Mouse (Mus musculus) bone marrow, adult 2 months (tissue): Measurements from ENCODE around the gene Acta1. TPM values are rescaled to one million over a fixed set of nuclear protein-coding genes. Genes with fewer than 3 reads are reported as not detected.

Source experiments
- H3K27ac ChIP-seq: fragments of 200-500 bp; 2 replicates; pipeline ENCODE4 v1.5.1; 2012; ENCODE audit warnings: low read depth, mild to moderate bottlenecking, control low read depth, inconsistent platforms, low read length; ENCODE audit not compliant: control insufficient read depth, poor library complexity, insufficient read depth
- H3K4me1 ChIP-seq: fragments of 200-500 bp; 2 replicates; pipeline ENCODE4 v1.6.1; 2011; ENCODE audit warnings: low read length; ENCODE audit not compliant: control insufficient read depth, insufficient read depth
- H3K4me3 ChIP-seq: fragments of 200-500 bp; replicated peaks from 2 replicates; pipeline ENCODE3; 2011; ENCODE audit warnings: mild to moderate bottlenecking, low read depth, low read length, control low read depth; ENCODE audit not compliant: control insufficient read depth
- CTCF ChIP-seq: fragments of 200-500 bp; IDR thresholded peaks from 2 replicates; pipeline ENCODE4 v1.5.1; 2011; ENCODE audit warnings: low read length, control low read depth; ENCODE audit not compliant: control insufficient read depth, insufficient read depth
- POLR2A ChIP-seq: fragments of 200-500 bp; IDR thresholded peaks from 2 replicates; pipeline ENCODE4 v1.6.1; 2011; ENCODE audit warnings: low read depth, mild to moderate bottlenecking, control low read depth, low read length, borderline replicate concordance; ENCODE audit not compliant: control insufficient read depth
- WGBS: fragments of 180-500 bp; shearing (Covaris S2); methylation state at CpG from one replicate; pipeline ENCODE4 v1.1.7; 2018; 5-methylcytosine and 5-hydroxymethylcytosine counted together
- polyA plus RNA-seq: library from polyadenylated mRNA; stranded (reverse); fragments of >200 nt; gene quantifications from 2 replicates; pipeline ENCODE4 v1.2.4, GENCODE M21; 2011; ENCODE audit warnings: low replicate concordance; ENCODE audit not compliant: missing spikeins, insufficient read depth, insufficient read length

Gene Acta1
- polyA plus RNA-seq, 1 experiment: 54.8 TPM

DNA sequence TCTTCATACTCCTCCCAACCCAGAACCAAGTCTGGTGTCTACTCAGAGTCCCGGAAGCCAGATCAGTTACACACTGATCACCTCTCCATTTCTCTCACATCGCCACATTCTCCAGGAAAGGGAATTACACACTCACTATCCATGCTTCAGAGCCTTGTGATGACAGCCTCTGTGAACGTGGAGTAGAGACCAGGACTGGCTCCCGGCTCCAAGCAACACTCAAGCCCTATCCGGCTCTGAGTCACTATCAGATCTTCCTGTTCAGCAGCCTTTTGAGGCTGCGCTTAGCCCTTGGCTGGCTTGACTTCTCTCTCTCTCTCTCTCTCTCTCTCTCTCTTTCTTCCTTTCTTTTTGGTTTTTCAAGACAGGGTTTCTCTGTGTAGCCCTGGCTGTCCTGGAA is 21.2 kb downstream of the Acta1 start:
- Histone ChIP-seq H3K4me1 (no peaks in the 10 kb centered on the region), H3K4me3 (no peak overlapping the region), H3K27ac (no peak overlapping the region)
- no peak for TF ChIP-seq POLR2A
- 71% methylated on average over 6 of the region's 6 CpGs for WGBS

DNA sequence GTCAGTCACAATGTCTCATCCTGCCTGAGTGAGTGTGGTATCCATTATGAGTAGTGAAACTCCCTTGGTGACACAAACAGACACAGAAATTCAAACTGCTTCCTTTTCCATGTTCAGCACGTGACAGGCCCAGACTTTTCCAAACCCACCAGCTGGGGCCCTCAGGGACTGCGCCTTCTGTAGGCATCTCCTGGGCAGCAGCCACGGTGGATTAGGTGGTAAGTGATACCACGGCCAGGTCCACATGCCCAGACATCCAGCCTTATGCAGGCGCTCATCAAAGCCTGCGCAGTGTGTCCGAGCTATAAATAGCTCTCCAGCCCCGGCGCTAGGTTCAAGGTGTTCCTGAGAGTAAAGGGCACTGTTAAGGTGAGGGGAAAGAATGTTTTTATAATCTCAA is 22.5 kb downstream of the Acta1 start:
- WGBS: 82% methylated on average over 9 of the region's 9 CpGs
- no peak for TF ChIP-seq CTCF
- TF ChIP-seq POLR2A: no peak
- Histone ChIP-seq H3K4me1 (no peaks in the 10 kb centered on the region), H3K27ac (no peak overlapping the region), H3K4me3 (no peak overlapping the region)

DNA sequence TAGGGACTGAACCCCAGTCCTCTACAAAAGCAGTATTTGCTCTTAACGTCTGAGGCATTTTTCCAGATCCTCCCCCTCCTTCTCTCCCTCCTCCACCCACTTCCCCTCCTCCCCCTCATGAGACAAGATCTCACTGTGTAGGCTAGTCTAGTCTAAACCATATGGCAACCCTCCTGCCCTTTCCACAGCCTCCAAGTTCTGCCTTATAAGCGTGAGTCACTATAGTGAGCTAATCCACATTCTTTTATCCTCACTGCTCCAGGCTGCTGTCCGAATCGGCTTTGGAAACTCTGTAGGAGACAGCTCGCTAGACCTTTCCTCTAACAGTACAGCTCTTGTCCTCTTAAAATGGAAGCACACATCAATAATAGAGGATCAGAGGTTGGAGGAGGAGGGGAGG is 27.6 kb downstream of the Acta1 start:
- no peaks in the 10 kb centered on the region for H3K4me1 ChIP-seq
- WGBS: 62% methylated on average over 5 of the region's 5 CpGs
- TF ChIP-seq CTCF (no peak), POLR2A (no peak)

DNA sequence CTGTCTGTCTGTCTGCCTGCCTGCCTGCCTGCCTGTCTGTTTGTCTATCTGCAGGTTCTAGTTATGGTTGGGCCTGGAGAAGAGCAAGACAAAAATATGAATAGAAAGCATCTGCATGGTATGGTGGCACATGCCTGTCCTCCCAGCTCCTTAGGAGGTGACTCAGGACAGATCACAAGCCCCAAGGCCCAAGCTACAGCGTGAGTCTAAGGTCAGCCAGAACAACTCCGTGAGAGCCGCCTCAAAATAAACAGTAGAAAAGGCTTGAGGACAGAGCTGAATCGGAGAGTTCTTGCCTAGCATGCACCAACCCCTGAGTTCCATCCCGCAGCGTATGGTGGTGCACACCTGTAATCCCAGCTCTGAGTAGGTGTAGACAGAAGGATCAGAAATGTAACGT is 28.8 kb downstream of the Acta1 start:
- Histone ChIP-seq H3K27ac (no peak overlapping the region), H3K4me1 (no peaks in the 10 kb centered on the region), H3K4me3 (no peak overlapping the region)
- WGBS: 75% methylated on average over 7 of the region's 7 CpGs
- TF ChIP-seq POLR2A: no peak
- TF ChIP-seq CTCF: no peak

More for the DNA sequence above, 27.6 kb downstream of the Acta1 start:
- Histone ChIP-seq H3K4me3 (no peak overlapping the region), H3K27ac (no peak overlapping the region)

DNA sequence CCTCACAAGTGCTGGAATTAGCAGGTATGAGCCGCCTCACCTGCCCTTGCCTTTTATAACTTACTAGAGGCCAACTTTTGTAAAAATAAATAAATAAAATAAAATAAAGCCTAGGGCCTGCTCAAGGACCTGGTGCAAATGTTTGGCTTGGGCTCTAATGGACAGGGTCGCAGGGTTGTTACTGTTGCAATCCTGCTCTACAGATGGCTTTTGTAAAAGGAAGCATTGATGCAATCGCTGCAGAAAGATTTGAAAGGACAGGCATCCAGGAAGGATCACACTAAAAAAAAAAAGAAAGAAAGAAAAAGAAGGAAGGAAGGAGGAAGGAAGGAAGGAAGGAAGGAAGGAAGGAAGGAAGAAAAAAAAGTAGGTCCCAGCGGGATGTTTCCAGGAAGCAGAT is 34.2 kb downstream of the Acta1 start:
- no peak for TF ChIP-seq CTCF
- TF ChIP-seq POLR2A: no peak
- H3K4me1 ChIP-seq: no peaks in the 10 kb centered on the region; the same call in 1 of the 2 replicates
- H3K4me3 ChIP-seq: no peak overlapping the region
- 53% methylated on average over 4 of the region's 4 CpGs for WGBS
- H3K27ac ChIP-seq: no peak overlapping the region

DNA sequence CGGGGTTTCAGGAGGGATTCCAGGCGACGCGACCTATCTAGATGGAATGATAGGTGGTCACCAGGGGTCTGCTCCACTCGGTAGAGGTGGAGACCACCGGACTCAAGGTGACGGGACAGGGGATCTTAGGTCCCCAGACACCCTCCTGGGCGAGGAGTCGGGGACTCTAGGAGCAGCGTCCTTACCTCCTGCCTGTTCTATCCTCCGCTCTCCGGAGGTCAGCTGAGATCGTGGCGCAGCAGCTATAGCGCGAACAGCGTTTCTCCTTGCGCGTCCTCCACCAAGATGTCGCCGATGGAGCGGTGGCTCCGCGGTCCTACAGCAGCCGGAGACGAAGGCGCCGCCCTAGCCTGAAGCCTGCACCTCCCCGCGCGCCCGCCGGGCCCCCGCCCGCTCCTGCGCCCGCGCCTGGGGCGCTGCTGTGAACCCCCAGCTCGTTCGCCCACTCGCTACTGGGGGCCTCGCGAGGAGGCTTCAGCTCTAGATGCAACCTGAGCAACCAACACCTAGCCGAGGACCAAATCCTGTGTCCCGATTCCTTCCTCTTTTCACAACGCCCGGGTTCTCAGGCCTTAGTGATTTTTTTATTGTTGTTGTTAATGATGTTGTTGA is 34.8 kb downstream of the Acta1 start, which contains the start of gene Ccsap:
Ccsap (minus strand) TSS at position 562 of the 612 bp plus-strand sequence.
- 1% methylated on average over 48 of the region's 48 CpGs for WGBS
- Histone ChIP-seq H3K27ac (peak within 1 kb of the TSS; percentile 88), H3K4me3 (peak within 1 kb of the TSS; percentile 83), H3K4me1 (no peaks in the 10 kb centered on the region; the same call in 1 of the 2 replicates)
- no peak for TF ChIP-seq CTCF
- TF ChIP-seq POLR2A: peak; percentile 40; the same call in 1 of the 2 replicates

DNA sequence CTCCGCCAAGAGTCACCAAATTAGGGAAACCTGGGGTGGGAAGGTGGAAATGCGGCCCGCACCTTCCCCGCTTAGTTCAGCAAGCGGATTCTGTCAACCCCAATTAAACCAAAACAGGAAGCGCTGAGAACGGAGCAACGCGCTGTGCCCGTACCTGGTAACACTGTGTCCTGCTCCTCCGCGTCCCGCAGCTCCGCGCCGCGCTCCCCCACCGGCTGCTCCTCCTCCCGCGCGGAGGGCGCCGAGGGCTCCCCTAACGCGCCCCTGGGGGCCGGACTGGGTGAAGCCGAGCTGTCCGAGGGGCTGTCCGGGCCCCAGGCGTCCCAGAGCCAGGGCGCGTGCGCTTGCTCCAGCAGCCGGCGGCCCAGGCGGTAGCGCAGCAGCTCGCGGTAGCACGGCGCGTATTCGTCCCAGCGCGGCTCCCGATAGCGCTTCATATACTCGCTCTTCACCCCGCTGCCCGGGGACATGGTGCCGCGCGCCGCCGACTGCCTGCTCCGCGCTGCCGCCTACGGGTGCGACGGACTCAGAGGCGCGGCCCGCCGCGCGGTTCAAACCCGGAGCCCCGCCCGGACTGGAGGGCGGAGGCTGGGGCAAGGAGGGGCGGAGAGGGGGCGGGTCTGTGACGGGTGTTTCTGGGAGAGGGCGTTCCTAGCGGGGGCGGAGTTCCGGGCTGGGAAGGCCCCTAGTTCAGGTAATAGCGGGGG is 35.5 kb downstream of the Acta1 start:
- TF ChIP-seq CTCF: no peak
- TF ChIP-seq POLR2A: peak; percentile 66; the same call in 1 of the 2 replicates

DNA sequence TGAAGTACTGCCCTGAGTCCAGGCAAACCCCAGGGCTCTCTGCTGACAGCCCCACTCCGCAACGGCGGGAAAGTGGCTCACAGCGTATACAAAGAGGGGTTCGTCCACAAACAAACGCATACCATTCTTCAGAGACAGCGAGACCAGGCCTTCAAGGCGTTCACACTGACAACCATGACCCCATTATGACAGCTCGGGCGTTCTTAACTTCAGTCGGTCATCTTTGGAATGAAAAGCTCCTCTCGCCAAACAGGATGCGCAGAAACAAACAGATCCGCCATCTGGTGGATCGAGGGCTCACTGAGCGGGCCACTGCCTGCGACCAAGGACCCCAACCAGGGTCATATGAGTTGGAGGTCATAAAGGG is 36.0 kb downstream of the Acta1 start:
- WGBS: 2% methylated on average over 17 of the region's 17 CpGs
- Histone ChIP-seq H3K4me1 (no peaks in the 10 kb centered on the region; the same call in 1 of the 2 replicates), H3K4me3 (peak overlapping the region; percentile 76), H3K27ac (peak overlapping the region; percentile 88)
- TF ChIP-seq CTCF: no peak
- no peak for TF ChIP-seq POLR2A

More for the DNA sequence above, 35.5 kb downstream of the Acta1 start:
- H3K4me1 ChIP-seq: no peaks in the 10 kb centered on the region; the same call in 1 of the 2 replicates
- 1% methylated on average over 79 of the region's 79 CpGs for WGBS
- H3K4me3 ChIP-seq: peak overlapping the region; percentile 83
- H3K27ac ChIP-seq: peak overlapping the region; percentile 88

DNA sequence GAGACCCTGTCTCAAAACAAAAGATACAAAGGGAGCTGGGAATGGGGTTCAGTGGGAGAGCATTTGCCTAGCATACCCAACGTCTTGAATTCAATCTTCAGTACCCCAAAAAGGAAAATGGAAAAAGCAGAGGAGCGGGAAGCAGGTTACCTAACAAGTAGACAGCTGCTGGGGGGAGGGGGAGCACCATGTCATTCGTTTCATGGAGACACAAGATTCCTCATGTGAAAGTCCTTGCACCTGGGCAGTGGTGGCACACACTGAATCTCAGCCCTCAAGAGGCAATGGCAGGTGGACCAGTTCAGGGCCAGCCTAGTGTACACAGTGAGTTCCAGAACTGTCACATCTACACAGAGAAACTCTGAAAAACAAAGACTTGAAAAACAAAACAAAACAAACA is 37.2 kb downstream of the Acta1 start:
- H3K4me3 ChIP-seq: no peak overlapping the region
- H3K4me1 ChIP-seq: no peaks in the 10 kb centered on the region; the same call in 1 of the 2 replicates
- no peak for TF ChIP-seq POLR2A
- TF ChIP-seq CTCF: no peak
- no peak overlapping the region for H3K27ac ChIP-seq
- 87% methylated on average over 3 of the region's 3 CpGs for WGBS
